Mouse (Mus musculus): Measurements from ENCODE around the gene Ndufa11.

Ndufa11 gene

GRCm38 (mm10) chr17:56715914-56716654, 1.5 kb upstream of the Ndufa11 start:
- DNase-seq (ENCODE audit: low read depth, low spot score), result no peak

DNA sequence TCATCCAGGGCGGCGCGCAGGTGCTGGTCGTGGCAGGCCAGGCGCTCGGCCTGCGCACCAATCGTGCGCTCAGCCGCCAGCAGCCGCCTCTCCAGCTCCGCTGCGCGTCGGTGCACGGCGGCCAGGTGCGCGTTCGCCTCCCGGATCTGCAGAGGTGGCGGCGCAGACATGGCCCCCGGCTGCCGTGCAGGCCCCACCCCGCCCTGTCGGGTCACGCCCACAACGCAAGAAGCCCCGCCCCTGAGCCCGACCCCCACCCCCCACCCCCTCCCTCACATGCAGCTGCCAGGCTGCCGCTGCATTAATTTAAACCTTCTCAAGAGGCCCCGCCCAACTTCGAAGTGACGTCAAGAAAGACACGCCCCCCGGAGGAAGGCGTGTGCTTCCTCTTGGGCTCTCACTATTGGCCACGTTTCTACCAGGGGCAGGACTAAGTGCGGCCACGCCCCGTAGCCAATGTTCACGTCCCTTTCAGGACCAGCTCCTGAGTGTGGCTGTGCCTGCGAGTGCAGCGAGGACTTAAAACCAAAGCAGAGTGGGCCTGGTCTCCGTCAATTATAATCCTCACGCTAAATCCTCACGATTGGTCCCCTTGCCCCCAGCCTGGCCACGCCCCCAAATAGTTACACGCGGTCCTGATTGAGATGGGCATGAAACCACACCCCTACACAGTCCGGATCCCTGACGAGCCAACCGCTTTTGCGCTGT, 758 bp upstream of the Ndufa11 start:
- DNase-seq (ENCODE audit: low read depth, low spot score), result peak; percentile 99

GRCm38 (mm10) chr17:56722441-56722840, 4.9 kb downstream of the Ndufa11 start:
- no peak for DNase-seq (ENCODE audit: low read depth, low spot score)

- no peak for DNase-seq (ENCODE audit: low read depth, low spot score)
Observed at GRCm38 (mm10) chr17:56723419-56724161, 6.0 kb downstream of the Ndufa11 start.

DNA sequence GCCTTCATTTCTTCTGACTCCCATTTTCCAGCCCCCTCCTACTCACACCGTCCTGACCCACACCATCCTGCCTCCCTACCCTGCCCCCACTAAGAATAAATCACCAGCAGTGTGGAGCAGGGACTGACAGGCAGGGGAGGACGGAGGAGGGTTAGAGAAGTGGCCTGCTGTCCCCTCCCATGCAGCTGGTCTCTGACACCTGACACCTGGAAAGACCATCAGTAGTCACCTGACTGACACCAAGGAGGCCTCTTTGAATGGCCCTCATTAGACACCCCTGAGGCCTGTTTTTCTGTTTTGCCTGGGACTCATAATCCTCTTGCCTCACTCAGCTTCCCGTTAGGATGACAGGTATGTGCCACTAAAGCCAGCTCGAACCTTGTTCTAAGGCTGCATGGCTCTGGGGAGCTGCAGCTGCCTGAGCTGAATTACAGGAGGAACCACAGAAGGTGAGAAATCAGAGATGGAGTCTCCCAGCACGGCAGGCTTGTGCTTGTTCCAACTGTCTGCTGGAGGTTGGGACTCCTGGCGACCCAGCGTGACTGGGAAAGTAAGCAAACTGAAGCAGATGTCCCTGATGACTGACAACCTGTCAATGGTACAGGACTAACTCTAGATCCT, 9.6 kb downstream of the Ndufa11 start:
- DNase-seq (ENCODE audit: low read depth, low spot score), result no peak

GRCm38 (mm10) chr17:56727659-56728058, 10.1 kb downstream of the Ndufa11 start:
- DNase-seq (ENCODE audit: low read depth, low spot score), result peak; percentile 40

- DNase-seq (ENCODE audit: low read depth, low spot score), result no peak
Observed at GRCm38 (mm10) chr17:56728117-56728516, 10.6 kb downstream of the Ndufa11 start.

- DNase-seq (ENCODE audit: low read depth, low spot score), result no peak
Observed at GRCm38 (mm10) chr17:56729151-56729550, 11.6 kb downstream of the Ndufa11 start.

GRCm38 (mm10) chr17:56729656-56730055, 12.1 kb downstream of the Ndufa11 start:
- DNase-seq (ENCODE audit: low read depth, low spot score), result no peak

GRCm38 (mm10) chr17:56736534-56736933, 19.0 kb downstream of the Ndufa11 start:
- no peak for DNase-seq (ENCODE audit: low read depth, low spot score)

- DNase-seq (ENCODE audit: low read depth, low spot score), result no peak
Observed at GRCm38 (mm10) chr17:56738221-56738620, 20.7 kb downstream of the Ndufa11 start.

- no peak for DNase-seq (ENCODE audit: low read depth, low spot score)
Observed at GRCm38 (mm10) chr17:56740118-56740787, 22.7 kb downstream of the Ndufa11 start.

DNA sequence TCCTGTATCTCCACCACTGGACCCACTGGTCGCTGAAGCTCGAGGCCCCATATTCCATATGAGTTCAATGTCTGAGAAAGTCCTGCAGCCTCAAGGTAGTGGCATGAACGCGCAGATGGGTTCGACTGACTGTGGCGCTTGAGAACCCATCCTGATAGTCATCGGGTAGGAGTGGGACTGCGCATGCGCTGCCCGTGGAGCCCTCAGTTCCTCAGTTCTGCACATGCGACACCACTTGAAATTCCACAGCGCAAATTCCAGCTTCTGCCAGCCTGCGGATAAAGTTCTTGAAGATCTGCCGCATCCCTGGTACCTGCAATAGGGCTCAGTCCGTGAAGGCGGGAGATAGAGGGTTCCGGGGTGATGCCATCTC, 23.2 kb downstream of the Ndufa11 start:
- DNase-seq (ENCODE audit: low read depth, low spot score), result no peak

GRCm38 (mm10) chr17:56744173-56744572, 26.6 kb downstream of the Ndufa11 start:
- DNase-seq (ENCODE audit: low read depth, low spot score), result no peak

GRCm38 (mm10) chr17:56751404-56752072, 34.0 kb downstream of the Ndufa11 start:
- no peak for DNase-seq (ENCODE audit: low read depth, low spot score)

- no peak for DNase-seq (ENCODE audit: low read depth, low spot score)
Observed at GRCm38 (mm10) chr17:56753452-56753851, 35.9 kb downstream of the Ndufa11 start.

GRCm38 (mm10) chr17:56754271-56755185, 37.0 kb downstream of the Ndufa11 start:
- no peak for DNase-seq (ENCODE audit: low read depth, low spot score)

DNA sequence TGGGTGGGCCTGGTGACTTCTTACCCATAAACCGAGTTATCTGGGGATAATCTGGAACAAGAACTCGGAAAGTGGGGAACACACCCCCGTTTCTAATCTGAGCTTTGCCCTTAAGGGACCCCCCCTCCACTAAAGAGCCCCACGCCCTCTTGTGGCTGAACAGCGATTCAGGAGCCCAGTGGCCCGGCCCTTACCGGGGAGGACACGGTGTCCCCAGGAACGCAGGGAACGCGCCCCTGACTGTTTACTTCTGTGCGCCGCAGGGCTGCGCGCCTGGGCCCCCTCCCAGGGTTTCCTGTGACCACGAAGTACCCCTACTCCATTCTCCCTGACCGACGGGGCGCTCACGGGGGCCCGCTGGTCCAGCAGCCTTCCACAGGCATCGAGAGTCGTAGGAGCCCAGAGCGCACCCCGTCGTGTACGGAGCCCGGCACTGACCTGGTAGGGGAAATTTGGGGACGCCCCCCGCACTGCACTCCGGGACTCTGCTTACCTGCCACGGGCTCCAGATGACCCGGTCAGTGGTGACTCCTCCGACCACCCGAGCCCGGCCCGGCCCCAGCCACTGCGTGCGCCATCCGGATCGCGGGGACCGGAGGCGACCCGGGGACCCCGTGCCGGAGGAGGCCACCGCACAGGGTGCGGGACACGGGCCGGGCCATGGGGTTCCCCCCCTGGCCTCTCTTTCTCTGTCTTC, 39.3 kb downstream of the Ndufa11 start:
- no peak for DNase-seq (ENCODE audit: low read depth, low spot score)

DNA sequence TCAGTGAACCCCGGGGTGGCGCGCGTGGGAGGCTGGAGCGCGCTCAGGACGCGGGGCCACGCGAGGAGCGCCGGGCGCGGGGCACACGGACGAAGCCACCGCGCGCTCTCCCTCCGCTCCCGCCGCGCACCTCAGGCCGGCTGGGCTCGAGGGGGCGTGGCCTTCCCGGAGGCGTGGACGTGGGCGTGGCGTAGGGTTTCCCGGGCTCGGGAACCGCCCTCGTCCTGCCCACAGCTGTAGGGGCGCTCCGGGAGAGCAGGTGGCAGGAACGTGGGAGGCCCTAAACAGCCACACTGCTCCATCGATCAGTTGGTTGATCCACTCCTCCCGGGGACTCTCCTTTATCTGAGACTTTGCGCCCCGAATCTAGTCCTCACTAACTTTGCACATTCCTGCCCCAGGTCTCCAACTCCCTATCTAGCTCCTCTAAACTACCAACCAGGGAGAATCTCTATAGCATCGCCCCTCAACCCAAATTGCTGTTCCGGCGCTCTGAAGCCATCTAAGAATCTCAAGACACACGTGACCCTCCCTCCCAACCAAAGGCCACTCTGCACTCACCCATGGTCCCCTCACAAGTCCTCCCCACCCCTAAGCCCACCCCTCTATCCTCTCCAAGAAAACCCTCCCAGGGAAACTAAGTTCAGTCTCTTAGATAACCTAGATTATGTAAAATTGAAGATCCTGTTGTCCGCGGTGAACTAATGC, 40.0 kb downstream of the Ndufa11 start, which contains the start of gene Nrtn:
Nrtn (minus strand) TSS at position 115 of the 708 bp plus-strand sequence.
- no peak for DNase-seq (ENCODE audit: low read depth, low spot score)
